Mouse (Mus musculus): Measurements from ENCODE around the gene Ube2e3. TPM values are rescaled to one million over a fixed set of nuclear protein-coding genes. Genes with fewer than 3 reads are reported as not detected.

Gene Ube2e3
- total and polyA plus RNA-seq, 2 experiments: 17.2 to 22.3 TPM

- no peak overlapping the region for H3K27ac ChIP-seq (replicated peaks; ENCODE audit: insufficient read depth, low read depth, low read length)
- H3K4me1 ChIP-seq (ENCODE audit: control insufficient read depth, insufficient read depth, low read length): no peaks in the 10 kb centered on the region
- H3K9ac ChIP-seq (ENCODE audit: low read depth, low read length): no peak overlapping the region
- TF ChIP-seq POLR2A (IDR thresholded peaks at IDR 0.05; ENCODE audit: extremely low read depth, insufficient read depth, low read length): no peak
- TF ChIP-seq CTCF (IDR thresholded peaks at IDR 0.05; ENCODE audit: low read depth, low read length): no peak
- H3K27me3 ChIP-seq (ENCODE audit: control insufficient read depth, insufficient read depth, low read length): no peaks in the 10 kb centered on the region
- DNase-seq (ENCODE audit: extremely low read depth, low read depth, low spot score): no peak
- no peaks in the 10 kb centered on the region for H3K36me3 ChIP-seq (ENCODE audit: control insufficient read depth, insufficient read depth, low read length)
- WGBS: 81% methylated on average over 10 of the region's 10 CpGs
- H3K79me2 ChIP-seq (ENCODE audit: control insufficient read depth, insufficient read depth, low read length): no peaks in the 10 kb centered on the region
- no peak overlapping the region for H3K4me3 ChIP-seq (ENCODE audit: insufficient read depth, low read depth, low read length)
Observed at GRCm38 (mm10) chr2:78845717-78846116, 22.2 kb upstream of the Ube2e3 start.

GRCm38 (mm10) chr2:78854315-78854714 is 13.6 kb upstream of the Ube2e3 start:
- H3K27me3 ChIP-seq (ENCODE audit: control insufficient read depth, insufficient read depth, low read length): no peaks in the 10 kb centered on the region
- no peak overlapping the region for H3K9ac ChIP-seq (ENCODE audit: low read depth, low read length)
- TF ChIP-seq POLR2A (IDR thresholded peaks at IDR 0.05; ENCODE audit: extremely low read depth, insufficient read depth, low read length): no peak
- no peak for TF ChIP-seq CTCF (IDR thresholded peaks at IDR 0.05; ENCODE audit: low read depth, low read length)
- H3K79me2 ChIP-seq (ENCODE audit: control insufficient read depth, insufficient read depth, low read length): no peaks in the 10 kb centered on the region
- no peaks in the 10 kb centered on the region for H3K36me3 ChIP-seq (ENCODE audit: control insufficient read depth, insufficient read depth, low read length)
- H3K4me3 ChIP-seq (ENCODE audit: insufficient read depth, low read depth, low read length): no peak overlapping the region
- WGBS: 86% methylated on average over 8 of the region's 8 CpGs
- no peak overlapping the region for H3K27ac ChIP-seq (replicated peaks; ENCODE audit: insufficient read depth, low read depth, low read length)
- H3K4me1 ChIP-seq (ENCODE audit: control insufficient read depth, insufficient read depth, low read length): no peaks in the 10 kb centered on the region
- no peak for DNase-seq (ENCODE audit: extremely low read depth, low read depth, low spot score)

GRCm38 (mm10) chr2:78858628-78859027 is 9.3 kb upstream of the Ube2e3 start:
- no peak for TF ChIP-seq POLR2A (IDR thresholded peaks at IDR 0.05; ENCODE audit: extremely low read depth, insufficient read depth, low read length)
- TF ChIP-seq CTCF (IDR thresholded peaks at IDR 0.05; ENCODE audit: low read depth, low read length): no peak
- Histone ChIP-seq H3K27ac (replicated peaks; ENCODE audit: insufficient read depth, low read depth, low read length) (no peak overlapping the region), H3K4me1 (ENCODE audit: control insufficient read depth, insufficient read depth, low read length) (no peaks in the 10 kb centered on the region), H3K27me3 (ENCODE audit: control insufficient read depth, insufficient read depth, low read length) (no peaks in the 10 kb centered on the region), H3K9ac (ENCODE audit: low read depth, low read length) (no peak overlapping the region), H3K4me3 (ENCODE audit: insufficient read depth, low read depth, low read length) (no peak overlapping the region), H3K36me3 (ENCODE audit: control insufficient read depth, insufficient read depth, low read length) (no peaks in the 10 kb centered on the region), H3K79me2 (ENCODE audit: control insufficient read depth, insufficient read depth, low read length) (no peaks in the 10 kb centered on the region)
- 82% methylated on average over 6 of the region's 6 CpGs for WGBS
- DNase-seq (ENCODE audit: extremely low read depth, low read depth, low spot score): no peak

GRCm38 (mm10) chr2:78859266-78860087 is 8.4 kb upstream of the Ube2e3 start:
- H3K27ac ChIP-seq (replicated peaks; ENCODE audit: insufficient read depth, low read depth, low read length): no peak overlapping the region
- H3K4me1 ChIP-seq (ENCODE audit: control insufficient read depth, insufficient read depth, low read length): no peaks in the 10 kb centered on the region
- no peaks in the 10 kb centered on the region for H3K27me3 ChIP-seq (ENCODE audit: control insufficient read depth, insufficient read depth, low read length)
- DNase-seq (ENCODE audit: extremely low read depth, low read depth, low spot score): no peak
- no peak overlapping the region for H3K9ac ChIP-seq (ENCODE audit: low read depth, low read length)
- 83% methylated on average over 12 of the region's 12 CpGs for WGBS
- H3K36me3 ChIP-seq (ENCODE audit: control insufficient read depth, insufficient read depth, low read length): no peaks in the 10 kb centered on the region
- no peak overlapping the region for H3K4me3 ChIP-seq (ENCODE audit: insufficient read depth, low read depth, low read length)
- TF ChIP-seq CTCF (IDR thresholded peaks at IDR 0.05; ENCODE audit: low read depth, low read length): no peak
- no peak for TF ChIP-seq POLR2A (IDR thresholded peaks at IDR 0.05; ENCODE audit: extremely low read depth, insufficient read depth, low read length)
- H3K79me2 ChIP-seq (ENCODE audit: control insufficient read depth, insufficient read depth, low read length): no peaks in the 10 kb centered on the region

GRCm38 (mm10) chr2:78860088-78860372 is 7.9 kb upstream of the Ube2e3 start:
- Histone ChIP-seq H3K4me1 (ENCODE audit: control insufficient read depth, insufficient read depth, low read length) (no peaks in the 10 kb centered on the region), H3K27ac (replicated peaks; ENCODE audit: insufficient read depth, low read depth, low read length) (no peak overlapping the region), H3K9ac (ENCODE audit: low read depth, low read length) (no peak overlapping the region), H3K4me3 (ENCODE audit: insufficient read depth, low read depth, low read length) (no peak overlapping the region), H3K36me3 (ENCODE audit: control insufficient read depth, insufficient read depth, low read length) (no peaks in the 10 kb centered on the region), H3K27me3 (ENCODE audit: control insufficient read depth, insufficient read depth, low read length) (no peaks in the 10 kb centered on the region), H3K79me2 (ENCODE audit: control insufficient read depth, insufficient read depth, low read length) (no peaks in the 10 kb centered on the region)
- TF ChIP-seq CTCF (IDR thresholded peaks at IDR 0.05; ENCODE audit: low read depth, low read length): no peak
- TF ChIP-seq POLR2A (IDR thresholded peaks at IDR 0.05; ENCODE audit: extremely low read depth, insufficient read depth, low read length): no peak
- 89% methylated on average over 3 of the region's 3 CpGs for WGBS
- DNase-seq (ENCODE audit: extremely low read depth, low read depth, low spot score): no peak

- no peak overlapping the region for H3K9ac ChIP-seq (ENCODE audit: low read depth, low read length)
- no peak for DNase-seq (ENCODE audit: extremely low read depth, low read depth, low spot score)
- no peaks in the 10 kb centered on the region for H3K27me3 ChIP-seq (ENCODE audit: control insufficient read depth, insufficient read depth, low read length)
- H3K4me3 ChIP-seq (ENCODE audit: insufficient read depth, low read depth, low read length): no peak overlapping the region
- TF ChIP-seq POLR2A (IDR thresholded peaks at IDR 0.05; ENCODE audit: extremely low read depth, insufficient read depth, low read length) (no peak), CTCF (IDR thresholded peaks at IDR 0.05; ENCODE audit: low read depth, low read length) (no peak)
- no peak overlapping the region for H3K27ac ChIP-seq (replicated peaks; ENCODE audit: insufficient read depth, low read depth, low read length)
- H3K79me2 ChIP-seq (ENCODE audit: control insufficient read depth, insufficient read depth, low read length): no peaks in the 10 kb centered on the region
- peaks cover 2% of the 10 kb centered on the region; the same call in 1 of the 2 replicates for H3K4me1 ChIP-seq (ENCODE audit: control insufficient read depth, insufficient read depth, low read length)
- no peaks in the 10 kb centered on the region for H3K36me3 ChIP-seq (ENCODE audit: control insufficient read depth, insufficient read depth, low read length)
- WGBS: 89% methylated on average over 3 of the region's 3 CpGs
Observed at GRCm38 (mm10) chr2:78864116-78864515, 3.8 kb upstream of the Ube2e3 start.
